Mouse (Mus musculus): ENCODE measurements at regions not wholly inside any gene's neighbourhood (a gene's known extent, or its start where the extent isn't known, plus 50 kb on each side); places are given as distances from the start of the nearest gene placed in this dataset.

DNA sequence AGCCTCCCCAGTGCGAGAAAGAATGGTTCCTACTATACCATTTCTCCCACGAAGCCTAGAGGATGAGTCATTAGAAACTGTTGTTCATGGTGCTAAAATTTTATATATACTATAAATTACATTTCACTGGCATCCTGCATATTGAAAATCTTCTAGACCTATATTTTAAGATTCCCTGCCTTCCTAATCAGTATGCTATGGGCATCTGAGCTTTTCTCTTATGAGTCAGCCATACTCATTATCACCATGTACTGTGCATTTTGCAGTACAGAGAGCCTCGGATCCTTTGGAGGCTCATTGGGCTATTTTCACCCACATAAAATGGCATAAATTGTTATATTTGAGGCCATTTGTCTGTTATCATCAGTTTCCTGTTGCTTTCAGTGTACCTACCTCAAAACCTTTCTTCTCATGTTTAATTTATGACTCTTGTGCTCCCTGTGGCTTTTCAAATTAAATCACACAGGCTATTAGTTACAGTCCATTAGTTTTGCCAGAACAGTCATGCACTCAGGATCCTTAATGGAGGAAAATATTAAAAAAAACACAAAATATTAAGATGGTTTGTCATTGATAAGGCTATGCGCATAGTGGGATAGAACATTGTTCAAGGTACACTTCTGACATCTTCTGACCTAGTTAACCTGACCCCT is 150.1 kb upstream of the Actbl2 start:
- 89% methylated on average over 4 of the region's 4 CpGs for WGBS
- Histone ChIP-seq H3K4me3 (ENCODE audit: low read depth, low read length) (no peak overlapping the region), H3K27me3 (replicated peaks; ENCODE audit: control insufficient read depth, insufficient read depth, low read length) (no peaks in the 10 kb centered on the region), H3K9me3 (ENCODE audit: control insufficient read depth, low read length) (no peaks in the 10 kb centered on the region), H3K4me2 (ENCODE audit: low read length) (no peak overlapping the region), H3K36me3 (ENCODE audit: control insufficient read depth, insufficient read depth, low read length) (no peaks in the 10 kb centered on the region), H3K27ac (ENCODE audit: low read depth) (no peak overlapping the region), H3K9ac (ENCODE audit: low read length) (no peak overlapping the region), H3K4me1 (replicated peaks; ENCODE audit: control insufficient read depth, insufficient read depth, low read length) (no peaks in the 10 kb centered on the region)
- ATAC-seq (replicated peaks; ENCODE audit: low FRiP score, low TSS enrichment, low read depth): no peak
- DNase-seq (ENCODE audit: low spot score): no peak

GRCm38 (mm10) chr13:111131108-111131507 is 123.7 kb upstream of the Actbl2 start:
- Histone ChIP-seq H3K27me3 (replicated peaks; ENCODE audit: control insufficient read depth, insufficient read depth, low read length) (no peaks in the 10 kb centered on the region), H3K27ac (ENCODE audit: low read depth) (no peak overlapping the region), H3K9me3 (ENCODE audit: control insufficient read depth, low read length) (no peaks in the 10 kb centered on the region), H3K4me2 (ENCODE audit: low read length) (no peak overlapping the region), H3K4me3 (ENCODE audit: low read depth, low read length) (no peak overlapping the region), H3K36me3 (ENCODE audit: control insufficient read depth, insufficient read depth, low read length) (no peaks in the 10 kb centered on the region), H3K9ac (ENCODE audit: low read length) (no peak overlapping the region), H3K4me1 (replicated peaks; ENCODE audit: control insufficient read depth, insufficient read depth, low read length) (no peaks in the 10 kb centered on the region)
- WGBS: 79% methylated on average over 3 of the region's 3 CpGs
- ATAC-seq (replicated peaks; ENCODE audit: low FRiP score, low TSS enrichment, low read depth): no peak
- no peak for DNase-seq (ENCODE audit: low spot score)

DNA sequence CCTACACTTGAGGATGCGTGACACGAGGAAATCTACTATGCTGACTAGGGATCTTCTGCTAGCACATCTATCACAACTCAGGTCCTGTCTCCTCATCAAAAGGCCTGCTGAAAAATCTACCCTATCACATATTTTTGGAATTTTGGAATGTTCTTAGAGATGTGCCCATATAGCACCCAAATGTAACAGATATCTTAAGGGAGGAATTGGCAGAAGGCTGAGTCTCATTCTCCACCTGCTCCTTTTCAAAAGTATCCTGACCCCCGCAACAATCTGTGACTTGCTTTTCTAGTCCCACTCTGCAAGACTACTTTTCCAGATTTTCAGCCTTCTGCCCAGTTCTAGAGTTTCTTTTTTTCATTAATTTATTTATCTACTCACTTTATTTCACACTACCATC is 118.4 kb upstream of the Actbl2 start:
- no peak overlapping the region for H3K27ac ChIP-seq (ENCODE audit: low read depth)
- H3K9ac ChIP-seq (ENCODE audit: low read length): no peak overlapping the region
- H3K27me3 ChIP-seq (replicated peaks; ENCODE audit: control insufficient read depth, insufficient read depth, low read length): no peaks in the 10 kb centered on the region
- H3K36me3 ChIP-seq (ENCODE audit: control insufficient read depth, insufficient read depth, low read length): no peaks in the 10 kb centered on the region
- H3K4me1 ChIP-seq (replicated peaks; ENCODE audit: control insufficient read depth, insufficient read depth, low read length): no peaks in the 10 kb centered on the region
- DNase-seq (ENCODE audit: low spot score) (no peak), ATAC-seq (replicated peaks; ENCODE audit: low FRiP score, low TSS enrichment, low read depth) (no peak)
- 93% methylated on average over 3 of the region's 3 CpGs for WGBS
- no peak overlapping the region for H3K4me3 ChIP-seq (ENCODE audit: low read depth, low read length)
- H3K9me3 ChIP-seq (ENCODE audit: control insufficient read depth, low read length): no peaks in the 10 kb centered on the region
- no peak overlapping the region for H3K4me2 ChIP-seq (ENCODE audit: low read length)

DNA sequence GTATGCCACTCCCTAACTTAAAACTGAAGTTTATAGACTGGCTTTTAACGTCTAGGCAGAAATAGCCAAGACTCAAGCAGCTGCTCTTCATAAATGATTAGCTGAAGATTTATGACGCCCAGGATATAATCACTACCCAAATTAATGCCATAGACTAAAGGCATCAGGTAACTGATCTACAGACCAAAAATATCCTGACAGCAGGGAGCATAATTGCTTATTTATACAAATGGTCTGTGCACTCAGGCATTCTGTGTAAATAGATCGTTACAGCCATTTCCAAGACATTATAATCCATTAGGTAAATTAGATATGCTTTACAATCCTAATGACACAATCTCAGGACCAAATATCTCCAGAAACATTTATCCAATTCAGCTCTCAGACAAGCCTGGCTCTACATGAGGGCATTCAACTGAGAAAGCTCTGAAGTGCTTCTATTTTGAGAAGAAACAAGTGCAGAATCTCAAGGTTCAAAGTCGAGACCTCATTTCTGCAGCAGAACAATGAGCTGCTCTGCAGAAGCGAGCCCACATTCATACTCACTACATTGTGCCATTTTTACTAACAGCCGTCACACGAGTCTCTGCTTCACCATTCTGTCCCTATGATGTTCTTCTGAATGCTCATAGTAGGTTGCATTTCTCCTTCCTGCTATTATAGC is 111.9 kb upstream of the Actbl2 start:
- no peaks in the 10 kb centered on the region for H3K36me3 ChIP-seq (ENCODE audit: control insufficient read depth, insufficient read depth, low read length)
- no peak overlapping the region for H3K4me2 ChIP-seq (ENCODE audit: low read length)
- no peak overlapping the region for H3K9ac ChIP-seq (ENCODE audit: low read length)
- H3K4me1 ChIP-seq (replicated peaks; ENCODE audit: control insufficient read depth, insufficient read depth, low read length): no peaks in the 10 kb centered on the region
- H3K4me3 ChIP-seq (ENCODE audit: low read depth, low read length): no peak overlapping the region
- 0 out of 2 replicates have a peak, but pooled peaks cover 2% of the 10 kb centered on the region for H3K9me3 ChIP-seq (ENCODE audit: control insufficient read depth, low read length)
- no peak overlapping the region for H3K27ac ChIP-seq (ENCODE audit: low read depth)
- DNase-seq (ENCODE audit: low spot score) (no peak), ATAC-seq (replicated peaks; ENCODE audit: low FRiP score, low TSS enrichment, low read depth) (no peak)
- no peaks in the 10 kb centered on the region for H3K27me3 ChIP-seq (replicated peaks; ENCODE audit: control insufficient read depth, insufficient read depth, low read length)
- 62% methylated on average over 7 of the region's 7 CpGs for WGBS

GRCm38 (mm10) chr13:111144721-111145120 is 110.1 kb upstream of the Actbl2 start:
- 61% methylated on average over 3 of the region's 3 CpGs for WGBS
- Histone ChIP-seq H3K4me2 (ENCODE audit: low read length) (no peak overlapping the region), H3K4me1 (replicated peaks; ENCODE audit: control insufficient read depth, insufficient read depth, low read length) (no peaks in the 10 kb centered on the region), H3K9me3 (ENCODE audit: control insufficient read depth, low read length) (0 out of 2 replicates have a peak, but pooled peaks cover 2% of the 10 kb centered on the region), H3K4me3 (ENCODE audit: low read depth, low read length) (no peak overlapping the region), H3K27ac (ENCODE audit: low read depth) (no peak overlapping the region), H3K9ac (ENCODE audit: low read length) (no peak overlapping the region), H3K36me3 (ENCODE audit: control insufficient read depth, insufficient read depth, low read length) (no peaks in the 10 kb centered on the region), H3K27me3 (replicated peaks; ENCODE audit: control insufficient read depth, insufficient read depth, low read length) (no peaks in the 10 kb centered on the region)
- DNase-seq (ENCODE audit: low spot score) (no peak), ATAC-seq (replicated peaks; ENCODE audit: low FRiP score, low TSS enrichment, low read depth) (no peak)

GRCm38 (mm10) chr13:111157921-111158638 is 96.7 kb upstream of the Actbl2 start:
- 43% methylated on average over 14 of the region's 14 CpGs for WGBS
- no peak overlapping the region for H3K4me3 ChIP-seq (ENCODE audit: low read depth, low read length)
- H3K4me2 ChIP-seq (ENCODE audit: low read length): no peak overlapping the region
- ATAC-seq (replicated peaks; ENCODE audit: low FRiP score, low TSS enrichment, low read depth) (no peak), DNase-seq (ENCODE audit: low spot score) (no peak)
- H3K9me3 ChIP-seq (ENCODE audit: control insufficient read depth, low read length): no peaks in the 10 kb centered on the region
- H3K27ac ChIP-seq (ENCODE audit: low read depth): no peak overlapping the region
- no peaks in the 10 kb centered on the region for H3K4me1 ChIP-seq (replicated peaks; ENCODE audit: control insufficient read depth, insufficient read depth, low read length)
- no peaks in the 10 kb centered on the region for H3K36me3 ChIP-seq (ENCODE audit: control insufficient read depth, insufficient read depth, low read length)
- H3K27me3 ChIP-seq (replicated peaks; ENCODE audit: control insufficient read depth, insufficient read depth, low read length): no peaks in the 10 kb centered on the region
- H3K9ac ChIP-seq (ENCODE audit: low read length): no peak overlapping the region

- DNase-seq (ENCODE audit: low spot score) (no peak), ATAC-seq (replicated peaks; ENCODE audit: low FRiP score, low TSS enrichment, low read depth) (no peak)
- no peaks in the 10 kb centered on the region for H3K4me1 ChIP-seq (replicated peaks; ENCODE audit: control insufficient read depth, insufficient read depth, low read length)
- no peak overlapping the region for H3K9ac ChIP-seq (ENCODE audit: low read length)
- H3K27me3 ChIP-seq (replicated peaks; ENCODE audit: control insufficient read depth, insufficient read depth, low read length): no peaks in the 10 kb centered on the region
- H3K36me3 ChIP-seq (ENCODE audit: control insufficient read depth, insufficient read depth, low read length): no peaks in the 10 kb centered on the region
- H3K4me2 ChIP-seq (ENCODE audit: low read length): no peak overlapping the region
- no peak overlapping the region for H3K27ac ChIP-seq (ENCODE audit: low read depth)
- H3K9me3 ChIP-seq (ENCODE audit: control insufficient read depth, low read length): no peaks in the 10 kb centered on the region
- H3K4me3 ChIP-seq (ENCODE audit: low read depth, low read length): no peak overlapping the region
Measured at GRCm38 (mm10) chr13:111159498-111159897, 95.3 kb upstream of the Actbl2 start.

DNA sequence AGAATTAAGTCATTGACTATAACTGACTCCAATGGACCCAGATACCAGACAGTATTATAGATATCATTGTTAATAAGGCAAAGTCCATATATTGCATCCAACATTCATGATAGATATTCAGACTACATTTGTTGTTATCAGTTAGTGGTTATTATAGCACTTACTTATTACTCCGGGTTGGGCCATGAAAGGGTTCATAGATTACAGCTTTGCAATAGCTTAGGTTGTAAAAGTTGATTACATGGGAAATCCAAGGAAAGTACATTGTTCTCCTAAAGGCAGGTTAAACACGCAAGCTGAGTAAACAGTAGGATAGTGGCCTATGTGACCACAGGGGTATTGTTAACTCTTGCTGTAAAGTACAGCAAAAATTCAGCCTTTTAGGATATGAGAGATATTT is 89.3 kb upstream of the Actbl2 start:
- no peaks in the 10 kb centered on the region for H3K36me3 ChIP-seq (ENCODE audit: control insufficient read depth, insufficient read depth, low read length)
- no peak overlapping the region for H3K4me2 ChIP-seq (ENCODE audit: low read length)
- H3K27ac ChIP-seq (ENCODE audit: low read depth): no peak overlapping the region
- H3K4me1 ChIP-seq (replicated peaks; ENCODE audit: control insufficient read depth, insufficient read depth, low read length): no peaks in the 10 kb centered on the region
- H3K9ac ChIP-seq (ENCODE audit: low read length): no peak overlapping the region
- no peak for DNase-seq (ENCODE audit: low spot score)
- no peaks in the 10 kb centered on the region for H3K27me3 ChIP-seq (replicated peaks; ENCODE audit: control insufficient read depth, insufficient read depth, low read length)
- no peak overlapping the region for H3K4me3 ChIP-seq (ENCODE audit: low read depth, low read length)
- no peaks in the 10 kb centered on the region for H3K9me3 ChIP-seq (ENCODE audit: control insufficient read depth, low read length)
- 68% methylated on average over 2 of the region's 2 CpGs for WGBS
- peak; percentile 90 for ATAC-seq (replicated peaks; ENCODE audit: low FRiP score, low TSS enrichment, low read depth)
